Mouse (Mus musculus): ENCODE data around the gene Adrm1.

GRCm38 (mm10) chr2:180222250-180222649, 51.0 kb downstream of the Adrm1 start:
- TF ChIP-seq MEF2A (IDR thresholded peaks at IDR 0.05; ENCODE audit: borderline replicate concordance, low read depth, low read length) (no peak), POLR2A (IDR thresholded peaks at IDR 0.05; ENCODE audit: low read depth, low read length) (no peak), CTCF (conservative IDR thresholded peaks at IDR 0.05 in 1 of 2, IDR thresholded peaks at IDR 0.05 in 1 of 2; ENCODE audit: low read depth in 2 of 2, low read length in 2 of 2) (peak in 1 of 2 experiments; percentile 36; a peak in 2 of 4 replicates), E2F4 (IDR thresholded peaks at IDR 0.05; ENCODE audit: insufficient replicate concordance, low read depth, low read length) (no peak), RAD21 (IDR thresholded peaks at IDR 0.05; ENCODE audit: low read depth, low read length) (no peak; the same call in 1 of the 2 replicates), POLR2AphosphoS2 (IDR thresholded peaks at IDR 0.05; ENCODE audit: low read depth, low read length) (no peak), NRF1 (IDR thresholded peaks at IDR 0.05; ENCODE audit: low read depth, low read length) (no peak), MAZ (IDR thresholded peaks at IDR 0.05; ENCODE audit: low read depth, low read length) (no peak), HCFC1 (IDR thresholded peaks at IDR 0.05; ENCODE audit: low read depth, low read length) (no peak), BHLHE40 (IDR thresholded peaks at IDR 0.05; ENCODE audit: low read depth, low read length) (no peak), USF1 (IDR thresholded peaks at IDR 0.05; ENCODE audit: low read depth, low read length) (no peak)
